Mouse (Mus musculus) kidney, embryonic 16.5 days (tissue): ENCODE results near the gene Ak8. TPM values are rescaled to one million over a fixed set of nuclear protein-coding genes. Genes with fewer than 3 reads are reported as not detected.

Experiments used
- ATAC-seq: fragments of 200-750 bp; cut with Nextera tagmentation; 2 replicates; pipeline ENCODE4 v1.8.0; 2017; ENCODE audit warnings: moderate TSS enrichment; ENCODE audit not compliant: low FRiP score, low TSS enrichment
- H3K27ac ChIP-seq: fragments of 300-500 bp; sonication (generic); 2 replicates; pipeline ENCODE4 v1.5.1; 2014; ENCODE audit warnings: low read length
- H3K27me3 ChIP-seq: fragments of 300-500 bp; sonication (generic); 2 replicates; pipeline ENCODE4 v1.6.1; 2014; ENCODE audit warnings: low read length, control low read depth, mixed read lengths; ENCODE audit not compliant: insufficient read depth
- H3K36me3 ChIP-seq: fragments of 300-500 bp; sonication (generic); 2 replicates; pipeline ENCODE4 v1.6.1; 2014; ENCODE audit warnings: low read length, control low read depth, mixed read lengths; ENCODE audit not compliant: insufficient read depth
- H3K4me1 ChIP-seq: fragments of 300-500 bp; sonication (generic); 2 replicates; pipeline ENCODE4 v1.6.1; 2014; ENCODE audit warnings: low read length, control low read depth, mixed read lengths; ENCODE audit not compliant: insufficient read depth
- H3K4me2 ChIP-seq: fragments of 300-500 bp; sonication (generic); replicated peaks from 2 replicates; pipeline ENCODE4 v1.6.1; 2014; ENCODE audit warnings: low read depth, low read length
- H3K4me3 ChIP-seq: fragments of 300-500 bp; sonication (generic); 2 replicates; pipeline ENCODE4 v1.5.1; 2014; ENCODE audit warnings: mild to moderate bottlenecking, low read length
- H3K9ac ChIP-seq: fragments of 300-500 bp; sonication (generic); replicated peaks from 2 replicates; pipeline ENCODE4 v1.6.1; 2014; ENCODE audit warnings: low read length
- H3K9me3 ChIP-seq: fragments of 300-500 bp; sonication (generic); 2 replicates; pipeline ENCODE4 v1.6.1; 2016; ENCODE audit warnings: low read length, control low read depth
- WGBS: fragments of 180-500 bp; shearing (Covaris S2); extraction: QIAGEN DNeasy Blood & Tissue Kit; methylation state at CpG from one replicate; pipeline ENCODE4 v1.1.7; 2014; 5-methylcytosine and 5-hydroxymethylcytosine counted together
- polyA plus RNA-seq: library from polyadenylated mRNA; unstranded; fragments of >200 nt; fragmentation: Nextera tagmentation; extraction: Ambion mirVana; gene quantifications from 2 replicates; pipeline ENCODE4 v1.2.1, GENCODE M21; 2015

Ak8 gene
- polyA plus RNA-seq, 1 experiment from 2014 or later = 1.2 TPM

GRCm38 (mm10) chr2:28781310-28781709, 81.3 kb downstream of the Ak8 start:
- Histone ChIP-seq H3K4me1 (no peaks in the 10 kb centered on the region), H3K4me2 (no peak overlapping the region), H3K4me3 (no peak overlapping the region), H3K27me3 (0 out of 2 replicates have a peak, but pooled peaks cover 6% of the 10 kb centered on the region), H3K36me3 (no peaks in the 10 kb centered on the region), H3K9me3 (peaks cover 3% of the 10 kb centered on the region; the same call in 1 of the 2 replicates), H3K9ac (no peak overlapping the region), H3K27ac (no peak overlapping the region)
- 89% methylated on average over 4 of the region's 4 CpGs for WGBS
- ATAC-seq = no peak

- Histone ChIP-seq H3K27ac (no peak overlapping the region), H3K9me3 (no peaks in the 10 kb centered on the region; the same call in 1 of the 2 replicates), H3K9ac (no peak overlapping the region), H3K36me3 (no peaks in the 10 kb centered on the region), H3K4me2 (no peak overlapping the region), H3K4me3 (no peak overlapping the region), H3K27me3 (no peaks in the 10 kb centered on the region), H3K4me1 (no peaks in the 10 kb centered on the region)
- no peak for ATAC-seq
- WGBS = 75% methylated on average over 16 of the region's 16 CpGs
These were observed 86.5 kb downstream of the Ak8 start for GRCm38 (mm10) chr2:28786355-28787066.

- Histone ChIP-seq H3K36me3 (no peaks in the 10 kb centered on the region), H3K9ac (no peak overlapping the region), H3K9me3 (no peaks in the 10 kb centered on the region; the same call in 1 of the 2 replicates), H3K27ac (no peak overlapping the region), H3K4me1 (no peaks in the 10 kb centered on the region), H3K27me3 (no peaks in the 10 kb centered on the region), H3K4me3 (no peak overlapping the region), H3K4me2 (no peak overlapping the region)
- 65% methylated on average over 6 of the region's 6 CpGs for WGBS
- peak; percentile 39; the same call in 1 of the 2 replicates for ATAC-seq
These were observed 87.2 kb downstream of the Ak8 start for GRCm38 (mm10) chr2:28787067-28787619.

GRCm38 (mm10) chr2:28792931-28793610, 93.1 kb downstream of the Ak8 start:
- peak overlapping the region; percentile 14; the same call in 1 of the 2 replicates for H3K4me2 ChIP-seq
- no peaks in the 10 kb centered on the region for H3K9me3 ChIP-seq
- H3K27ac ChIP-seq = no peak overlapping the region
- H3K9ac ChIP-seq = no peak overlapping the region
- H3K27me3 ChIP-seq = no peaks in the 10 kb centered on the region
- 29% methylated on average over 5 of the region's 6 CpGs for WGBS
- H3K36me3 ChIP-seq = no peaks in the 10 kb centered on the region
- ATAC-seq = peak; percentile 78
- no peak overlapping the region for H3K4me3 ChIP-seq
- H3K4me1 ChIP-seq = no peaks in the 10 kb centered on the region; the same call in 1 of the 2 replicates

GRCm38 (mm10) chr2:28794623-28795022, 94.7 kb downstream of the Ak8 start:
- no peak overlapping the region for H3K4me2 ChIP-seq
- 68% methylated on average over 5 of the region's 5 CpGs for WGBS
- H3K36me3 ChIP-seq = no peaks in the 10 kb centered on the region
- H3K27ac ChIP-seq = no peak overlapping the region
- no peak overlapping the region for H3K4me3 ChIP-seq
- H3K27me3 ChIP-seq = no peaks in the 10 kb centered on the region
- no peak overlapping the region for H3K9ac ChIP-seq
- ATAC-seq = no peak
- no peaks in the 10 kb centered on the region for H3K9me3 ChIP-seq
- H3K4me1 ChIP-seq = no peaks in the 10 kb centered on the region; the same call in 1 of the 2 replicates

- 77% methylated on average over 8 of the region's 8 CpGs for WGBS
- no peak overlapping the region for H3K4me2 ChIP-seq
- H3K9ac ChIP-seq = no peak overlapping the region
- no peak overlapping the region for H3K27ac ChIP-seq
- H3K9me3 ChIP-seq = no peaks in the 10 kb centered on the region
- no peak overlapping the region for H3K4me3 ChIP-seq
- H3K4me1 ChIP-seq = no peaks in the 10 kb centered on the region; the same call in 1 of the 2 replicates
- H3K36me3 ChIP-seq = no peaks in the 10 kb centered on the region
- no peaks in the 10 kb centered on the region for H3K27me3 ChIP-seq
- no peak for ATAC-seq
These were observed 96.3 kb downstream of the Ak8 start for GRCm38 (mm10) chr2:28796298-28796697.

GRCm38 (mm10) chr2:28797490-28798106, 97.6 kb downstream of the Ak8 start:
- Histone ChIP-seq H3K27me3 (no peaks in the 10 kb centered on the region), H3K36me3 (no peaks in the 10 kb centered on the region), H3K27ac (no peak overlapping the region), H3K4me2 (no peak overlapping the region), H3K9me3 (no peaks in the 10 kb centered on the region), H3K9ac (no peak overlapping the region), H3K4me1 (peaks cover 8% of the 10 kb centered on the region), H3K4me3 (no peak overlapping the region)
- WGBS = 27% methylated on average over 18 of the region's 18 CpGs
- no peak for ATAC-seq

- H3K36me3 ChIP-seq = no peaks in the 10 kb centered on the region
- H3K4me2 ChIP-seq = no peak overlapping the region
- no peaks in the 10 kb centered on the region for H3K27me3 ChIP-seq
- H3K4me3 ChIP-seq = no peak overlapping the region
- peaks cover 8% of the 10 kb centered on the region for H3K4me1 ChIP-seq
- H3K9me3 ChIP-seq = no peaks in the 10 kb centered on the region
- no peak overlapping the region for H3K9ac ChIP-seq
- WGBS = 11% methylated on average over 3 of the region's 3 CpGs
- no peak for ATAC-seq
- H3K27ac ChIP-seq = peak overlapping the region; percentile 70
These were observed 98.4 kb downstream of the Ak8 start for GRCm38 (mm10) chr2:28798390-28798789.

GRCm38 (mm10) chr2:28799575-28799974, 99.6 kb downstream of the Ak8 start:
- 66% methylated on average over 2 of the region's 2 CpGs for WGBS
- Histone ChIP-seq H3K4me3 (no peak overlapping the region), H3K9ac (no peak overlapping the region), H3K4me2 (no peak overlapping the region), H3K4me1 (peaks cover 8% of the 10 kb centered on the region), H3K36me3 (no peaks in the 10 kb centered on the region), H3K27me3 (no peaks in the 10 kb centered on the region), H3K27ac (no peak overlapping the region), H3K9me3 (no peaks in the 10 kb centered on the region)
- ATAC-seq = no peak
